Mouse (Mus musculus): ENCODE data around the gene Mapk6. TPM values are rescaled to one million over a fixed set of nuclear protein-coding genes. Genes with fewer than 3 reads are reported as not detected.
A peak's percentile ranks its signal among the peaks of the same experiment; 100 is the strongest.
"Not testable (repeated sequence)": the region's sequence is repeated elsewhere in the genome, so short reads cannot be mapped to it uniquely, and the experiment has no call there.

The Mapk6 gene
- polyA plus RNA-seq (2016; fragmentation: Nextera tagmentation; extraction: Ambion mirVana), result 114 TPM in 2 replicates

GRCm38 (mm10) chr9:75409852-75410378 lies at the start of gene Mapk6:
Gene Mapk6 (minus strand): TSS chr9:75410005.
- Histone ChIP-seq H3K27ac (peak within 1 kb of the TSS; percentile 99), H3K9ac (replicated peaks) (peak within 1 kb of the TSS; percentile 93), H3K9me3 (no peaks in the 10 kb centered on the region), H3K4me2 (peak within 1 kb of the TSS; percentile 61), H3K4me3 (replicated peaks) (peak within 1 kb of the TSS; percentile 70), H3K36me3 (no peaks in the 10 kb centered on the region), H3K4me1 (replicated peaks) (peaks cover 45% of the 10 kb centered on the region), H3K27me3 (no peaks in the 10 kb centered on the region)
- under 1% methylated on average over 58 of the region's 58 CpGs for WGBS
- ATAC-seq (ENCODE audit: insufficient number of reproducible peaks, insufficient read depth, low FRiP score, low TSS enrichment, low read depth), result peak; percentile 91

DNA sequence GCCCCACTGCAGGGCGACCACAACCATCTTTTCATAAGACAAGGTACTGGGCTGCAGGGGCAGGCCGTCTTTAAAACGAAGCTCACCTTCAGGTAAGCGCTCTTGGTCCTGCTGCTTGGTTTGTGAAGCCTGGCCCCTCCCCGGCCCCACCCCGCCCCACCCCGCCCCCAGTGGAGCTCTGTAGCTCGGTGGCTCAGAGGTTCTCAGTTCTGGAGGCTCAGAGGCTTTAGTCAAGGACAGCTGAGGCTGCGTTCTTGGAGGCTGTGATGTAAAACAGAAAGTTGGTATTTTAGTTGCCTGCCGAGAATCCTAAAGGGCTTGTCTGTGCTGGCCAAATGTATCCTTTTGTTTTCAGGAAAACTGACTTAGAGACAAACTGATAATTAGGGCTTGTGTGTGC lies 45.9 kb upstream of the Mapk6 start:
- ATAC-seq (ENCODE audit: insufficient number of reproducible peaks, insufficient read depth, low FRiP score, low TSS enrichment, low read depth), result no peak
- H3K9me3 ChIP-seq, result no peaks in the 10 kb centered on the region
- no peak overlapping the region for H3K4me3 ChIP-seq (replicated peaks)
- peaks cover 97% of the 10 kb centered on the region for H3K36me3 ChIP-seq
- H3K27ac ChIP-seq, result no peak overlapping the region
- H3K4me2 ChIP-seq, result no peak overlapping the region
- H3K4me1 ChIP-seq (replicated peaks), result no peaks in the 10 kb centered on the region
- H3K9ac ChIP-seq (replicated peaks), result no peak overlapping the region
- no peaks in the 10 kb centered on the region for H3K27me3 ChIP-seq
- WGBS, result 81% methylated on average over 10 of the region's 10 CpGs

DNA sequence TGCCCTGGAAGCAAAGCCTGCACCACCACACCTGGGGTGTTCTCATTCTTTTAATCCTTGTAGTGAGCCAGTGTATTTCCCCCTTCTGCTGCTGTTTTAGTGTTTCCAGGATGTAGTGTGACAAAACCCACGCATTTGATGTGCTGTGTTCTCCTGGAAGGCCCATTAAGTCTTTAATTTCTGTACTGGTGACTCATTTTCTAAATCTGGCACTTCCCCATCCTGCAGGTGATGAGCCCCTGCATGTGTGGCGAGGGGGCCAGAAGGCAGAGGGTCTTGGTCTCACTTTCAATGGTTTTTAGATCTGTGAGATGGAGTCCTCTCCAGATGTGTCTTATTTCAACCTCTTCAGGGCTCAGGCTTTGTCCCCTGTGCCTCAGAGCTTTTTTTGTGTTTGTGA lies 44.2 kb upstream of the Mapk6 start:
- peaks cover 91% of the 10 kb centered on the region for H3K36me3 ChIP-seq
- H3K27ac ChIP-seq, result no peak overlapping the region
- H3K4me3 ChIP-seq (replicated peaks), result no peak overlapping the region
- ATAC-seq (ENCODE audit: insufficient number of reproducible peaks, insufficient read depth, low FRiP score, low TSS enrichment, low read depth), result no peak
- H3K27me3 ChIP-seq, result no peaks in the 10 kb centered on the region
- no peak overlapping the region for H3K9ac ChIP-seq (replicated peaks)
- 82% methylated on average over 2 of the region's 2 CpGs for WGBS
- H3K9me3 ChIP-seq, result no peaks in the 10 kb centered on the region
- no peak overlapping the region for H3K4me2 ChIP-seq
- no peaks in the 10 kb centered on the region for H3K4me1 ChIP-seq (replicated peaks)

GRCm38 (mm10) chr9:75448021-75448420 lies 38.2 kb upstream of the Mapk6 start:
- no peak overlapping the region for H3K27ac ChIP-seq
- H3K9ac ChIP-seq (replicated peaks), result no peak overlapping the region
- no peak for ATAC-seq (ENCODE audit: insufficient number of reproducible peaks, insufficient read depth, low FRiP score, low TSS enrichment, low read depth)
- no peak overlapping the region for H3K4me2 ChIP-seq
- H3K9me3 ChIP-seq, result no peaks in the 10 kb centered on the region
- H3K27me3 ChIP-seq, result no peaks in the 10 kb centered on the region
- peaks cover 2% of the 10 kb centered on the region for H3K4me1 ChIP-seq (replicated peaks)
- no peak overlapping the region for H3K4me3 ChIP-seq (replicated peaks)
- H3K36me3 ChIP-seq, result peaks cover 78% of the 10 kb centered on the region
- WGBS, result 94% methylated on average over 3 of the region's 3 CpGs

DNA sequence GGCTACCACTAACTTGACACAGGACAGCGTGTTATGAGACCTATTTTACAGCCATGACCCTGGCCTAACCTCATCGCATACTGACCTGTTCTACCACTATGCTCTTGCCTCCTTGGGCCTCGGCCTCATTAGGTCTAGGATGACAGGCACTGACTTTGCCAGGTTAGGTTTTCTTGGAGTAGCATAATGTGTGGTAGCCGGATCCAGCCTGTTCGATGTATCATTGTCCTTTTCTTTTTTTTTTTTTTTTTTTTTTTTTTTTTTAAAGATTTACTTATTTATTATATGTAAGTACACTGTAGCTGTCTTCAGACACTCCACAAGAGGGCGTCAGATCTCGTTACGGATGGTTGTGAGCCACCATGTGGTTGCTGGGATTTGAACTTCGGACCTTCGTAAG lies 36.8 kb upstream of the Mapk6 start:
- WGBS, result 85% methylated on average over 10 of the region's 10 CpGs
- H3K4me2 ChIP-seq; H3K4me3 ChIP-seq (replicated peaks); H3K9ac ChIP-seq (replicated peaks); H3K27me3 ChIP-seq; ATAC-seq (ENCODE audit: insufficient number of reproducible peaks, insufficient read depth, low FRiP score, low TSS enrichment, low read depth); H3K9me3 ChIP-seq; H3K27ac ChIP-seq: not testable (repeated sequence)
- Histone ChIP-seq H3K36me3 (peaks cover 64% of the 10 kb centered on the region), H3K4me1 (replicated peaks) (peaks cover 13% of the 10 kb centered on the region)

DNA sequence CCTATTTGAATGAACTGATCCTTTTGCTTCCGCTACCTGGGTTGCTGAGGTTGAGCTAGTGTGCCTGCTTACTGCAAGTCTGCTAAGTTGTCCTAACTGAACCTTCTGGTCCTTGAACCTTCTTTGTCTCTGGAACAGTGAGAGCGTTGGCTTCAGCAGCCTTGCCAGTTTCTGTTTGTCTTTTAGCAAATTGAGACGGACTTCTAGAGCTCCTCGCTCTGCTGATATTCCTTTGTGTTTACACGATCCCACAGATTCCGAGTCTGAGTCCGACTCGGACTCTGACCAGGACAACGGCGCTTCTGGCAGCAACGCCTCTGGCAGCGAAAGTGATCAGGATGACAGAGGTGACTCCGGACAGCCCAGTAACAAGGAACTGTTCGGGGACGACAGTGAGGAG lies 35.2 kb upstream of the Mapk6 start:
- Histone ChIP-seq H3K4me3 (replicated peaks) (no peak overlapping the region), H3K9ac (replicated peaks) (no peak overlapping the region), H3K4me1 (replicated peaks) (peaks cover 13% of the 10 kb centered on the region), H3K27ac (no peak overlapping the region), H3K27me3 (no peaks in the 10 kb centered on the region), H3K36me3 (peaks cover 55% of the 10 kb centered on the region), H3K4me2 (no peak overlapping the region), H3K9me3 (no peaks in the 10 kb centered on the region)
- WGBS, result 93% methylated on average over 15 of the region's 15 CpGs
- no peak for ATAC-seq (ENCODE audit: insufficient number of reproducible peaks, insufficient read depth, low FRiP score, low TSS enrichment, low read depth)

GRCm38 (mm10) chr9:75441691-75442131 lies 31.9 kb upstream of the Mapk6 start:
- peaks cover 23% of the 10 kb centered on the region for H3K36me3 ChIP-seq
- H3K4me1 ChIP-seq (replicated peaks), result peaks cover 13% of the 10 kb centered on the region
- WGBS, result under 1% methylated on average over 30 of the region's 31 CpGs
- H3K9me3 ChIP-seq, result no peaks in the 10 kb centered on the region
- H3K4me3 ChIP-seq (replicated peaks), result peak overlapping the region; percentile 87
- ATAC-seq (ENCODE audit: insufficient number of reproducible peaks, insufficient read depth, low FRiP score, low TSS enrichment, low read depth), result peak; percentile 75
- H3K4me2 ChIP-seq, result peak overlapping the region; percentile 85
- H3K27me3 ChIP-seq, result no peaks in the 10 kb centered on the region
- H3K27ac ChIP-seq, result peak overlapping the region; percentile 93
- H3K9ac ChIP-seq (replicated peaks), result peak overlapping the region; percentile 90

DNA sequence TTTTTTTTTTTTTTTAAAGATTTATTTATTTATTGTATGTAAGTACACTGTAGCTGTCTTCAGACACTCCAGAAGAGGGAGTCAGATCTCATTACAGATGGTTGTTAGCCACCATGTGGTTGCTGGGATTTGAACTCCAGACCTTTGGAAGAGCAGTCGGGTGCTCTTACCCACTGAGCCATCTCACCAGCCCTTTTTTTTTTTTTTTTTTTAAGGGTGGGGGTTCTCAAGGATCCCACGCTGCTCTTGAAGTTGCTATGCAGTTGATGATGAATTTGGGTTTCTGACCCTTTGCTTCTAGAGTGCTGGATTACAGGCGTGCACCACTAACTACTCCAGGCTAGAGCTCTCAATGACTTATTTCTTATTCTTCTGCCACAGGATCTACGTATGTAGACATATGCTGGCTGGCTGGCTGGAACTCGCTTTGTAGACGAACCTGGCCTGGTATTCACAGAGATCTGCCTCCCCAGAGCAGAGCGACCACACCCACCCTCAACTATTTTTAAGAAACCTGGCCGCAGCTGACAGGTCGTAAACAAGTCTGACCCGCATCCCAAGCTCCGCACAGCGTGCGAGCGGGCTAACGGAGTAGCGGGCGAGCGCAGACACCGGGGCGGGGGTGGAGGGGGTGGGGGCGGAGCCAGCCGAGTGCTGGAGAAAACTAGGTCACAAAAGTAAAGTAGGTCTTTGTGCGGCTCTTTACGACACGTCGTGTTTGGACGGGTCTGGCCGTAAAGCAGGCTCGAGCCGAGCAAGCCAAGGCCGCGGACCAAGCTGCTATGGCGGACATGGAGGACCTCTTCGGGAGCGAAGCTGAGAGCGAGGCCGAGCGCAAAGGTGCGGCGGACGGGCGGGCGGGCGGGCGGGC lies 31.2 kb upstream of the Mapk6 start, which contains the start of gene Leo1:
Gene Leo1 (plus strand): TSS at position 729 of the 871 bp plus-strand sequence.
- Histone ChIP-seq H3K27me3 (no peaks in the 10 kb centered on the region), H3K4me3 (replicated peaks) (peak within 1 kb of the TSS; percentile 87), H3K4me2 (peak within 1 kb of the TSS; percentile 85), H3K27ac (peak within 1 kb of the TSS; percentile 93), H3K9ac (replicated peaks) (peak within 1 kb of the TSS; percentile 90), H3K9me3 (no peaks in the 10 kb centered on the region), H3K36me3 (peaks cover 18% of the 10 kb centered on the region), H3K4me1 (replicated peaks) (peaks cover 13% of the 10 kb centered on the region)
- WGBS, result under 1% methylated on average over 40 of the region's 45 CpGs
- peak; percentile 93 for ATAC-seq (ENCODE audit: insufficient number of reproducible peaks, insufficient read depth, low FRiP score, low TSS enrichment, low read depth)

DNA sequence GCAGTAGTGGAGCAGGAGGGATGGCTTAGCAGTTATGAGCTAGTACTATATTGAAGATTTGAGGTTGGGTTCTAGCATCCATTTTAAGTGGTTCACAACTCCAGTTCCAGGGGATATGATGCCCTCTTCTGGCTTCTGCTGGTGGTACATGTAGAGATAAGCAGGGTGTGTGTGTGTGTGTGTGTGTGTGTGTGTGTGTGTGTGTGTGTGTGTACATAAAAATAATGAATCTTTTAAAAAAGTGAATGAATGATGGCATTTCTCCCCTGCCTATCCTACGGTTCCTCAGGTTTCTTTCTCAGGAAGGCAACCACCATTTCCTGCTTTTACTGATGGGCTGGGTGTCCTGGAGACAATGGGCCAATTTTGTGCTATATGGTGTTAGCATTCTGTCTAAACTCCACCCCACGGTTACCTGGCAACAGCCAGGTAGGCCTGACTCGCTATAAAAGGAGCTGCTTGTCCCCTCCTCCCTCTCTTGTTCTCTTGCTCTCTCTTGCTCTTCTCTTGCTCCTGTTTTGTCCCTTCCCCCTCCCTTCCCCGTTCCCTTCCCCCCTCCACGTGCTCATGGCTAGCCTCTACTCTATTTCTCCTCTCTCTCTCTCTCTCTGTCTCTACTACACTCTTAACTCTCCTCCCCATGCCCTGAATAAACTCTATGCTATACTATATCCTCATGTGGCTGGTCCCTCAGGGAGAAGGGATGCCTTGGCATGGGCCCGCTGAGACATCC lies 28.0 kb upstream of the Mapk6 start:
- 37% methylated on average over 6 of the region's 6 CpGs for WGBS
- no peaks in the 10 kb centered on the region for H3K9me3 ChIP-seq

DNA sequence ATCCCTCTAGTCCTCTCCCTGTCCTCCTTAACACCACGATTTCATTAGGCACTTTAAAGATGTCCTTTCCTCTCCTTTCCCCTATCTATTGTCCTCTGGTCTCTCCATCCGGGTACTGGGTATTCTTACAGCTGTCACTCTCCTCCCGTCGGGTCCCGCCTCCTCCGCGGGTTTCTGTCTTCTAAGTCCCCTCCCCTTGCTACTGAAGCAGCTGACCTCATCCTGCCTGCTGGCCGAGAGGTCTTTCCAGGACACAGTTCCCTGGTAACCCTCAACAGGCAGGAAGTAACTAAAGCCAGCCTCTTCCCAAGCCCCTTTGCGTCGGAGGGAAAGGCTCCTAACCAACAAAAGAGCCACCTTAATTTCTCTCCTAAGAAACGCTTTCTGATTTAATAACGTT lies 26.1 kb upstream of the Mapk6 start:
- H3K4me3 ChIP-seq (replicated peaks), result no peak overlapping the region
- H3K9me3 ChIP-seq, result no peaks in the 10 kb centered on the region
- no peak for ATAC-seq (ENCODE audit: insufficient number of reproducible peaks, insufficient read depth, low FRiP score, low TSS enrichment, low read depth)
- no peaks in the 10 kb centered on the region; the same call in 1 of the 2 replicates for H3K4me1 ChIP-seq (replicated peaks)
- H3K27ac ChIP-seq, result no peak overlapping the region
- WGBS, result 6% methylated on average over 12 of the region's 12 CpGs
- no peaks in the 10 kb centered on the region for H3K36me3 ChIP-seq
- no peak overlapping the region for H3K9ac ChIP-seq (replicated peaks)
- peak overlapping the region; percentile 32 for H3K4me2 ChIP-seq
- H3K27me3 ChIP-seq, result no peaks in the 10 kb centered on the region

More for the DNA sequence above, 28.0 kb upstream of the Mapk6 start:
- no peak overlapping the region for H3K4me3 ChIP-seq (replicated peaks)
- no peaks in the 10 kb centered on the region for H3K27me3 ChIP-seq
- no peaks in the 10 kb centered on the region for H3K36me3 ChIP-seq
- H3K27ac ChIP-seq, result no peak overlapping the region
- no peak for ATAC-seq (ENCODE audit: insufficient number of reproducible peaks, insufficient read depth, low FRiP score, low TSS enrichment, low read depth)
- peaks cover 9% of the 10 kb centered on the region for H3K4me1 ChIP-seq (replicated peaks)
- H3K4me2 ChIP-seq, result no peak overlapping the region
- no peak overlapping the region for H3K9ac ChIP-seq (replicated peaks)

GRCm38 (mm10) chr9:75435291-75435690 lies 25.5 kb upstream of the Mapk6 start:
- Histone ChIP-seq H3K36me3 (no peaks in the 10 kb centered on the region), H3K9me3 (no peaks in the 10 kb centered on the region), H3K4me2 (no peak overlapping the region), H3K27me3 (no peaks in the 10 kb centered on the region), H3K4me3 (replicated peaks) (no peak overlapping the region), H3K27ac (no peak overlapping the region), H3K9ac (replicated peaks) (no peak overlapping the region), H3K4me1 (replicated peaks) (no peaks in the 10 kb centered on the region; the same call in 1 of the 2 replicates)
- ATAC-seq (ENCODE audit: insufficient number of reproducible peaks, insufficient read depth, low FRiP score, low TSS enrichment, low read depth), result no peak
- WGBS, result 86% methylated on average over 4 of the region's 4 CpGs
